Mouse (Mus musculus) embryo, embryonic 11.5 days (tissue): ENCODE results near the gene Synj2.

ENCODE experiments used
- DNase-seq: peaks from one replicate; pipeline ENCODE4 v3.0.0-alpha.2; 2012; ENCODE audit warnings: low read depth, low spot score

The Synj2 gene

DNA sequence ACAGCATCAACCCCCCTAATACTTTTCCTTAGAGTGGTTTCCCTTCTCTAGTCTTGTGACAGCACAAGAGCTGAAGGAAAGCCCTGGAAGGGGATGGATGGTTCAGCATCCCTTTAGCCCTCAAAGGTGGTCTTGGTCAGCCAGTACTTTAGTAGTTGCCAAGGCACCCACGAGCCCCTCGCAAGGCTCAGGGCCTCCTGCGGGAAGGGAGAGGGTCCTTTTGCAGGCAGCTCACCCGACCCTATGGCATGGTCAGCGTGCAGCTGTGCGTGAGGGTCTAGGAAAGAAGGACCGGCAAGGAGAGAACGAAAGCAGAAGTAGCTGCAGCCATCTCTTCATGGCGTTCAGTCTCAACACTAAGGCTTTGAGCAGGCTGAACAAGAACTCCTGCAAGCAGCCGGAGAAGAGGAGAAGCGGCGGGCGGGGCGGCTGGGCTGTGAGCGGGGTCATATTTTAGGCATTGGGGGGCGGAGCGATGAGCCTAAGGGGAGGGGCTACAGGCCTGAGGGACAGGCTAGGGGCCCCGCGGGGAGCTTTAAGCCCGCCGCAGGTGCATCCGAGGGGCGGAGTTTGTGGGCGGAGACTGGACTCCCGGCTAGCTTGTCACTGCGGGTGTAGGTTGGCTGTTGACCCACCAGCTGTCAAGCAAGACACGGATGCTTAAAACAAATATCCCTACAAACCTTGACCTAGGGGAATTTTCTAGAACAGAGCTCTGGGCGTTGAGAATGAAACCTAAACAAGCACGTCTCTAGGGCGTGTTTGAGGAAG is 6.3 kb upstream of the Synj2 start:
- peak; percentile 69 for DNase-seq

DNA sequence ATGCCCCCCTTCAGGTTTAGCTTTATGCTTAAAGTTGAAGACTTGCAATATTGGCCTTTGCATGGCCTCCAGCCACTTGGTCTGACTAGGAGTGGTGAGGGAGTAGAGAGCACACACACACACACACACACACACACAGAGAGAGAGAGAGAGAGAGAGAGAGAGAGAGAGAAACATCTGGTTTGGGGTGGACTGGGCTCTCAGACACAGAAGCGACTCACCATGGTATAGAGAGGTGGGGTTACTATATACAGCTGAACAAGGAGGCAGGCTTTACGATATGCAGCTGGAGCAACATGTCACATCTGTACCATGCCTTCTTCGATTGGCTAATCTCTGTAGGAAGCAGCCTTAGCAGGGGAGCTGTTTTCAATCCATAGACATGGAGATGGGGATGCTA is 5.4 kb upstream of the Synj2 start:
- DNase-seq, result no peak

DNA sequence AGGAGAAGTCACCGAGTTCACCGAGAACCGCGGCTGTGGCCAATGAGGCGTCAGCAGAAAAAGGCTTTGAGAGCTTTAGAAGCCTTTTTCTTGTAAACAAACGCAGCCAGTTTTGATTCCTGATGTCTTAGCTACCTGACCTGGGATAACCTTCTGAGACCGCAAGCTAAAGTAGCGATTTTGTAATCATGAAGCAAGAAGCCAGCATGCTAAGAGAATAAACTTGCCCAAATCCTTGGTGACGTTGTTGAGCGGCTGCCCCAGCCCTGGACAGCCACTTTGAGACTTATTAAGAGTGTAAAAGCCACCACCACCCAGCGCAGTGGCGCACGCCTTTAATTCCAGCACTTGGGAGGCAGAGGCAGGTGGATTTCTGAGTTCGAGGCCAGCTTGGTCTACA is 4.8 kb upstream of the Synj2 start:
- no peak for DNase-seq

DNA sequence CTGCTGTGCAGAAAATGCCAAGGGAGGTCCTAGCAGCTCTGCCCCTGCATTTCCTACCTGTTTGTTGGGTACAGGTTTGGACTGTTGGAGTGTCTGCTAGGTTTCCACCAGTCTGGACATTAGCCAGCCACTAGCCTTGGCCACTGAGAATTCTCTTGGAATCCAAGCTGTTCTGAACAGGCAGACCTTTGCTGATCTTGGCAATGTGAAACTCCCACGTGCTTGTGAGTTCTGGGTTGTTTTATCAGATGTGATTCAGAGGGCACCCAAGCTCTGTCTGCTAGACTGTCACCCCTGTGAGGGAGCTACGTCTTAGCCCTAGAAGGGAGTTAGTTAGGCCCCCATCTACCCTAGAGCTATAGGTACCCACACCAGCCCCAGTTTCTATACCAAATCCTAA is 3.6 kb upstream of the Synj2 start:
- no peak for DNase-seq

DNA sequence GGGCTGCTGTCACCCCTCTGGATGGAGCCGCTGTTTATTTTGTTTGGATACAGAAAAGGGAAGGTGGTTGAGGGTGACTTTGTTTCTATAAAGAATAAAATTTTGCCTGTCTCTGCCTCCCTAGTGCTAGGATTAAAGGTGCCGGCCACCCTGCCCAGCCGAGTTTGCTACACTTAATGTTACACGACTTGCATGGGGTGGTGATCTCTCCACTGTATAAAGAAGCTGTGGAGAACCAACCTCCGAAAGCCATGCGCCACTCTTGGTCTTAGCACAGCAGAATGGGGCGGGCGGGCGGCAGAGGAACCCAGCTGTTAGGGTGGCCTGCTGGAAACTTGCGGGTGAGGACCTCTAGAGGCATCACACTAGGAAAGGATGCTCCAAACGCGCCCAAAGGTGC is 1.2 kb upstream of the Synj2 start:
- no peak for DNase-seq

DNA sequence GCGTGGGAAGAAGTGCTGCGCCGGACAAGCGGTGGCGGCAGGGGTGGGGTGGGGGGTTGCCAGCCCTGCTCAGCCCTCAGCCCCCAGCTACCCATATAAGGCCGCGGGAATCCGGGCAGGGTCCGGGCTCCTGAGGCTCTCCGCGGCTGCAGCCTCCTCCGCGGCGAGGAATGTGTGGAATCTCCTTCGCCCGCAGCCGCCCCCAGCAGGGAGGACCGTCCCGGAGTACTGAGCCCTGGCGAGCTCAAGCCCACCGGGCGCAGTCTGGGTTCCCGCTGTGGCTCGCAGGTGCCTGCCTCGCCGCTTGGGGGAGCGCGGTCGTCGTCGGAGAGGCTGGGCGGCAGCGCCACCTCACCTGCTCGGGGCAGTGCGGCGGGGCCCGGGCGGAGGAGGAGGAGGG is 288 bp upstream of the Synj2 start:
- DNase-seq, result peak; percentile 69

DNA sequence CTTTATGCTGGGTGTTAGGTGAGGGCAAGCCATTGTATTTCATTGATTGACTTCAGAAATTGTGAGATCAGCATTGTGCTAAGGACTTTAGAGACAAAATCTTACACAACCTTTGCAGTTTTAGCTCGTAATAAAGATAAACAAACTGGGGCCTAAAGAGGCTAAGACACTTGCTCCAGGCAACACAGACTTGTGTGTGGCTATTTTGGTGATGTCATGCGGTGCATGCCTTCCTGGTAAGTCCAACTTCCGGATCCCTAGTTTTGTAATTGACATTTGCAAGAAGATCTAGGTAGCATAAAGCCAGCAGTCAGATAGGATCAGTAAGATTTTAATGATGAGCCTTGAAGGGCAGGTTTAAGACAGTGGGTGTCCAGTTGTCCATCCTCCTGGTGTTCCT is 1.1 kb downstream of the Synj2 start:
- no peak for DNase-seq

DNA sequence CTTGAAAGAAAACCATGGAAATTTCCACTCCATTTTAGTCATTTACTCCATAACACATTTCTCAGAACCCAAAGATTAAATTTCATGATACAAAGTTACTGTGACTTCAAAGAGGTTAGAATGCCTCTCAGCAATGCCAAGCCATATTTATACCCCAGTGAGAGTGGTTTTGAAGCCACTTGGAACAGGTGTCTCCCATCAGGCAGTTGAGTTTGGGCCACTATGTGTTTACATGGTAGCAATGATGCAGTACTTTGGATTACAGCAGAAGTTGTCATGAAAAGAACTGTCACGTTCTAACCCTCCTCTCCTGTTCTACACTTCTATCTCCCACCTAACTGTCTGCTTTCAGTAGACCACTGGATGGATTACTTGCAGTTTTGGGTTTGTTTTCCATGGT is 2.0 kb downstream of the Synj2 start:
- no peak for DNase-seq

DNA sequence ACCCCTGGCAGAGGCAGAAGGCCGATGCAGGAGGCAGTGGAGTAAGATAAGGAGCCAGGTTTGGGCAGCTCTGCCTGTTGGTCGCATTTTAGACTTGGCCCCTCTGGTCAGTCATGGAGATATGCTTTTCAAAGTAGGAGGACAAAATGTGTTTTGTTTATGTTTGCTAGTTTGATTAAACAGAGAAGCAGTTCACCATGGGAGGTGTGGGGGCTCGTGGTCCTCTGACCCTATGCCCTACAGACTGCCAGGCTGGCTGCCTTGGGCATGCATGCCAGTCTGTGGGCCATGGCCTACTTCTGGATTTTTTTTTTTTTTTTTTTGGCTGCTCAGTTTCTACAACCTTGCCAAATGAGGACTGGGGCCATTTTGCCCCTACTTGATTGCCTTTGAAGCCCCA is 6.0 kb downstream of the Synj2 start:
- DNase-seq, result no peak

DNA sequence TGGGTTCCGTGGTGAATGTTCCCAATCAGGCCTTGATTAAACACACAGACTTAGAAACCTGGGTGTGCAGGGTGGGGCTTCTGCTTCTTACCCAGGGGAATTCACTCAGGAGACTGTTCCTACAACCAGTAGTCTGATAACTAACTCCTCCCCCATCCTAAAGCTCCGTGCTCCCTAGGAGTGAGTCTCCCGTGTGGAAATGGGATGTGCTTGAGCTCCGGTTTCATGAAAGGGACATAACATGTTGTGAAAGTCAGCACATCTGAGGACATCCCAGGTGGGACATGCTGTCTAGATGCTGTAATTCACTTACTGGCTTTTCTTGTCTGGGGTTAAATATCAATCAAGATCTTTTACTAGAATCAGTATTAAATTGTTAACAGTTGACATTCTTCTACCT is 11.4 kb downstream of the Synj2 start:
- DNase-seq, result no peak

DNA sequence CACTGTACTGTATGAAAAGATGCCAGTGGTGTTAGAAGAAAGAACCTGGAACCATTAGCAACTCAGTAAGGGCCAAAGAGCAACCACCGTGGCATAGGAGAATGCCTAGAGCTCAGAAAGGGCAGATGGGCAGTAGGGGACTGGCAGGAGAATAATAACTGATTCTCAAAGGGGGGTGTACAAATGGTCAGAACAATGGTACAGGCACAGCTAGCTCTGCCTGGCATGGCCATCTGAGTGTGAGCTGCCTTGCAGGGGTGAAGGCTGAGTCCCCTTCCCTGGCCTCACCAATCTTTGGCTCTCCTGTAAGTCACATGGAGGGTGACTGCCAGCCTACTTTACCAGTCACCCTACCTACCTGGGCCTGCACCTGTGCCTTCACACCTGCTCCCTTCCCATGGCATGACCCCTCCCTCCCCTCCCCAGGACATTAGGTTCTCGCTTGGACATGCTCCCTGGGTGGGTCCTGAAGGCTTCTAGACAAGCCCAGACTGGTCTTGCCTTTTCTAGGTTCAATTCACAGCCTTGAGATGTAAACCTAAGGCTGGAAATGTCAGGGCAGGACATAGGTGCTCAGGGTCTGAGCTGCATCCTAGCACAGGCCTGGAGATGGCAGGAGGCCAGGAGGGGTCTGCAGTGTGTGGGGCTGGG is 15.4 kb downstream of the Synj2 start:
- DNase-seq, result no peak

DNA sequence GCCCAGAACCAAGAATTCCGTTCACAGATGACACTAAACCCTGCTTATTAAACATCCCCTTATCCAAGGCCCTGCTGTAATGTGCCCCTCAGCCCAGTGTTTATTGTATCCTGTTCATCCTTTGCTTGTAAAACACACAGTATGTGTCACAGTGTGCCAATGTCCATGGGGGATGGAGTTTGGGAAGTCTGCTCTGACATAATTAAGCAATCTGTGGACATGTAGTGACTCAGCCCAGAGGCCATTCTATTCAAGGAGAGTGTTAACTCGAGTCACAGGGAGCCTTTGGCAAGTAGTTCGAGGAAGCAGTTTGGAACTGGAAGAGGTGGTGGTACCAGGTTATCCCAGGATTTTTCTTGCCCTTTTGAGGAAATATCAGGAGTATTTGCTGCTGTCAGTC is 16.0 kb downstream of the Synj2 start:
- DNase-seq, result no peak

DNA sequence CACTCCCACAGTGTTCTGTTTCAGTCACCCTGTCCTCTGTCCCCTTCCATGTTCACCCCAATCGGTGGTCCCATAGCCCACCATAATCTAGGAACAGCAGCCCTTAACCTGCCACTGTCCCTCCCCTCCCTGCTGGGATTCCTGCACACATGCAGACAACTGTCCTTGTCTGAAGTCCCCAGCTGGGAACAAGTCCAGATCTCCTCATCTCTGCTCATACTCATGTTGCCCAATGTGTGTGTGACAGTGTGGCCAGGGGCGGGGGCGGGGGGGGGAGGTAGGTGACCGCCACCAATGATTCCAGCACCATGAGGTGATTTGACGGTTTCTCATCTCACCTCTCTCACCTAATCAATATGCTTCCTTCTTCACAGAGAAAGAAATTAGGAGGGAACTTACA is 17.1 kb downstream of the Synj2 start:
- no peak for DNase-seq

DNA sequence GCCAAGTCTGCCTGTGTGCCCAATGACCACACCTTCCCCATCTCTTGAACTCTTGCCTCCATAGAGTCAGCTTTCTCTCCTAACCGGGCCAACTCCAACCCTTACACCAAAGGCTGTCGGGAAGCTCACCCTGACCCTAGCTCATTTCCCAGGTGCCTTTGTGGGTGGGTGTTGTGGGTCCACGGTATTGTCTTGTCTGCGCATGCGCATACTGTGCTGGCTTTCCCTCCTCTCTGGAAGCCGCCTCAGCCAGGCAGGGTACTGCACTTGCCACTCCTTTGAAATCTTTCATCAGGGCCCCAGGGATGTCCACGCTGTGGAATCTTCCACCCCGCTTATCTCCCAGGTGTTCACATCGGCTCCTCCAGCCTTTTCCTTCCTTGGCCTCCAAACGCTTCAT is 17.6 kb downstream of the Synj2 start:
- no peak for DNase-seq

DNA sequence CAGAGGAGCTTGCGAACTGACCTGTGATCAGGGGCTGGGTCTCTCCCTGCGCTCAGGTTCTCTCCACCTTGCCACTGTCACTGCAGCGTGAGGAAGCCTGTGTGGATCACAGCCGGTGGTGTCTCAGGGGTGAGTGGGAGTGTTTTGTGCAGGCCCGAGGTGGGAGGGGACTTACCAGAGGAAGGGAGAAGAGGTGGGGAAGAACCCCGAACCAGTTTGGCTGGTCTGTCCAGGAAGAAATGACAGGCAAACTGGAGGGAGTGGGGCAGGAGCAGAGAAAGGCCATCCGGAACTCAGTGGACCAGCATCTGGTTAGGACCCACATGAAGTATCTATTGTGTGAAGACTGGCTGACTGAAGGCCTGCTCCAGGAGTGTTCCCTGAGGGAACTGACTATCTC is 18.0 kb downstream of the Synj2 start:
- no peak for DNase-seq

DNA sequence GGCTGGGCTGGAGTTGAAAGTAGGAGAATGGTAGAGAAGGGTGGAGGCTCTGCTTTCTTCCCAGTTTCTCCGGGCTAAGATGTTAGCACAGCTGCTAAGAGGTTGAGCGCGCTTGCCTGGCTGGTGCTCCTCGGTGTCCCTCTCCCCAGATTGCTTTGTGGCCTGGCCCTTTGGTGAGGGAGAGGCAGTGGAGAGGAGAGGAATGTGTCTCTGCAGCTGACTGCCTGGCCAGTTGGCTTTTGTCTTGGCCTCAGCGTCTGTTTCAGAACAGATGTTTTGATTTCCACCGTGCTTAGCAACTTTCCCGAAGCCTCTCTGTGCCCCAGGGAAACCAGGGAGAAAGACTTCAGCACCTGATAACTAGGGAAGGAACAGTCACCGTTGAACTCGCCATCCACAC is 18.7 kb downstream of the Synj2 start:
- no peak for DNase-seq

DNA sequence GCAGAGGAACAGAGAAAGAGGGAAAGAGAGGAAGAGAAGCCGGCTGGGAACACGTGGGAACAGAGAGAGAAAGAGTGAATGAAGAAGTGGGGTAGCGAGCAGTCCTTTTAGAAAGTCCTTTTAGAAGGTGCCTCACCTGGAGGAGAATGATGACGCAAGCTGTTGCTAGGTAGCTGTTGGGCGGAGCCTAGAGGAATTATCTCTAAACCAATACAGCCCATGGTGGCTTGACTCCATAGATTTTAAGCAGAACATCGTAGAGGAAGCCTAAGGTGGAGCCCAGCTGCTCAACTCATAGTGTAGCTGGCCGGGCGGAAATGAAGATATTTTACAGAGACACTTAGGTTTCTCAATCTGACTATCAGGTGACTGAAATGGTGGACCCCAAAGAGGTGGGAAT is 22.7 kb downstream of the Synj2 start:
- DNase-seq, result no peak

DNA sequence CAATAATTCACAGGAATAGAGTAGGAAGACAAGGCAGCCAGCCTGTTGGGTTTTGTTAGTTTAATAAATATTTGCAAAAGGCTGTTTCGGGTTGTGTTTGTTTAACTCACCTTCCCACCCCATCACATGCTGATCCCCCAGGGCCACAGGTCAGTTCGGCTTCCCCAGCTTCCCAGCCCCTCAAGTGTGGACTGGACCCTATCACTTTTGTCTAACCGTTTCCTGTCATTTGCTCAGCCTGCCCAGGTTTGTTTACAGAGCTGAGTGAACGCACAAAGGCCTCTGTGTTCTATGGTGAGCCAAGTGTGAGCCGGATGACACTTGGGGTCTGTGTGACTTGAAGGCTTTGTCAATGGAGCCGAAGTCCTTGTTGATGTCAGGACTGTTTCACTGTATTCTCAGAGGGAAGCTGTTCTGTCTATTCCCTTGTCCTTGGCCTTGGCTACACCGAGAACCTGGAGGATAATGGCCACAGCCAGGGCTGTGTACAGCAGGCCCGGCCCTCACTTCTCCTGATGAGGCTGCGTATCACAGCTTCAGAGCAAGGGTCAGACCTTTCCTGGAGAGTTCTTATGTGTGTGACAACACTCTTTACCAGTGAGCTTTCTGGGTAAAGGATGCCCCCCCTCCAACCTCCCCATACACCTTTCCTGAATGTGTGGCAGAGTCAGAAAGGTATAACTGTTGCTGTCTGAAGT is 24.2 kb downstream of the Synj2 start:
- DNase-seq, result no peak

DNA sequence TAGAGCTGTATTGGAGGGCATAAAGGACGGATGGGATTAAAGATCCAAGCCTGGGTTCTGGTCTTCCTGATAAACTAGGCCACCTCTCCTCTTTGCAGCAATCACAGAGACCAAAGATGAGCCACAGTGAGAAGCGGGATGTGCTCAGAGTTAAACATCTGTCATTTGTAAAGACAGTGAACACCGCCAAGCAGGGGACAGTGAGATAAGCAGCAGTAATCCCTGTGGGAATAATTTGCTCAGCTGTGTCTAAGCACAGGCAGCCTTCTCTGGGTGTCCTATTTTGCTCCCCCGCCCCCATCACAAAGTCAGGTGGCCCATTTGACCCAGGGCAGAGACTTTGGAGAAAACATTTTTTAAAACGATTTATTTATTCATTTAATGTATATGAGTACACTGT is 25.6 kb downstream of the Synj2 start:
- no peak for DNase-seq

DNA sequence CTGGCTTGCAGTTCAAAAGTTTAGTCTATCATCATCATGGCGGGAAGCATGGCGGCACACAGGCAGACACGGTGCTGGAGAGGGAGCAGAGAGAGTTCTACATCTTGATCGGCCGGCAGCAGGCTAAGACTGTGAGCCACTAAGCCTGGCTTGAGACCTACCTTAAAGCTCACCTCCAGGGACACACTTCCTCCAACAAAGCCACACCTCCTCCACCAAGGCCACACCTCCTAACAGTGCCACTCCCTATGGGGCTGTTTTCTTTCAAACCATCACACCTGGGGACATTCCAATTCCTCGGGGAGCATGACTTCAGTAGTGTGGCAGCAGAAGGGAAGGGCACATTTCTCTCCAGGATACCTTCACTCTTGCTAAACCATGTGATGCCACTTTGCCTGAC is 27.5 kb downstream of the Synj2 start:
- no peak for DNase-seq

DNA sequence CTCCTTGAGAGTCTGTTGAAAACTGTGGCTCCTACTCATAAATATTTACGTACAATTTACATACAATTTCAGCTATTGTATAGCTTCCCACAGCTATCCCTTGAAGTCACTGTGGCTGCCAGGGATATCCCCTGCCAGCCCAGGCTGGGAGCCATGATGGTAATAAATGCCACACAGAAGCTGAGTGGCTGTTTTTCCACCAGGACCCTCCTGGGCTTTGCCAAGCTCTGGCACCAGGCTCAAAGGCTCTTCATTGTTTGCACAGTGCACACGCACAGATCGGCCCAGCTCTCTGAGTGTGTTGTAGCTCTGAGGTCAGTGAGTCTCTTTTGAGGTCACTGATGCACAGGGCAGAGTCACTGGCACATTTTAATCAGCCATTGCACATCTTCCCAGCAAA is 28.2 kb downstream of the Synj2 start:
- DNase-seq, result no peak

DNA sequence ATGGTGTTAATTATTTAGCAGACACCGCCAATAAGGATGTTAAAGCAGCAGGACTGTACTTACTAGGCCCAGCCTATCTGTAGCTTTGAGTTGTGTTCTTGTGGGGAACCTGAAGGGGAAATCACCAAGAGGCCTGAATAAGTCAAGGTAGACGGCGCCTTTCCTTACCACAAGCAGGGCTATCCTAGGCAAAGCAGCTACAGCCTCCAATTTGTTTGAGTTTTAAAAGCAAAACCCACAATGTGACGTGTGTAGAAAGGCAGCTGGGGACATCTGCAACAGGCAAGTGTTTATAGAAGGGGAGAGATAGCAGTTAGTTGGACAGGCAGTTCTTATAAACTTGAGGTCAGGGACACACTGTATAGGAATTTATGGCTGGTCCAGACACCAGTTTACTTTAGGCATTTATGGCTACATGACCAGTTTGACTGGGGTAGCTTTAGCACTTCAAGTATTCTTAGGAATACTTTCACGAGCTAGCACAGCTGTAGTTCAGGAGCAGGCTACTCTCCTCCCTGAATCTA is 29.3 kb downstream of the Synj2 start:
- DNase-seq, result no peak

DNA sequence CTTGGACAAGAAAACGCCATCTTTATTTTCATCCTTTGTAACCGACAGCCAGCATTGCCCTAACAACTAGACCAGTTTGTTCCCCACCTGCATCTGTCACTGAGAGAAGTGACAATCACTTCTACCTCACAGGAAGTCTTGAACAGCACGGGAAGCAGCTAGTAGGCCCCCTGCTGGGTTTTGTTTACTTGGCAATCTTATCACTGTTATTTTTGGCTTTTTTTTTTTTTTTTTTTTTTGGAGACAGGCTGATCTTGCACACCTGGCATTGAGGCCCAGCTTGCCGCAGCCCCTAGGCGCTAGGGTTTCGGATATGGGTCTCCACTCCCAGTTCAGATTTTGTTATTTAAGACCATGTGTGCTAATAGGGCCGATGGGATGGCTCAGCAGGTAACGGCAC is 32.5 kb downstream of the Synj2 start:
- DNase-seq, result no peak
